Mouse (Mus musculus) urinary bladder, adult 18-20 months (tissue): Measurements from ENCODE around the gene Nmnat1.
A peak's percentile ranks its signal among the peaks of the same experiment; 100 is the strongest.
"Not testable (repeated sequence)": the region's sequence is repeated elsewhere in the genome, so short reads cannot be mapped to it uniquely, and the experiment has no call there.

ENCODE experiments used
- DNase-seq, 2 experiments: peaks; one replicate each; pipeline ENCODE4 v3.0.0; 2022; ENCODE audit warnings: low spot score in 2 of 2, mixed read lengths in 2 of 2

Gene Nmnat1

GRCm38 (mm10) chr4:149444964-149445701 lies 39.9 kb downstream of the Nmnat1 start:
- DNase-seq, result peak; percentile 73 to 84

GRCm38 (mm10) chr4:149444465-149444864 lies 40.5 kb downstream of the Nmnat1 start:
- no peak for DNase-seq

- DNase-seq, result no peak
Observed at GRCm38 (mm10) chr4:149442436-149442835, 42.6 kb downstream of the Nmnat1 start.

GRCm38 (mm10) chr4:149440576-149440975 lies 44.4 kb downstream of the Nmnat1 start:
- DNase-seq, result no peak

- not testable (repeated sequence) for DNase-seq
Observed at GRCm38 (mm10) chr4:149431887-149432286, 53.1 kb downstream of the Nmnat1 start.

- no peak for DNase-seq
Observed at GRCm38 (mm10) chr4:149429592-149429991, 55.4 kb downstream of the Nmnat1 start.

- DNase-seq, result peak; percentile 90 to 91
Observed at GRCm38 (mm10) chr4:149426325-149427199, 58.4 kb downstream of the Nmnat1 start, which contains the start of gene Ube4b. Ube4b (minus strand) TSS chr4:149426749.

- no peak for DNase-seq
Observed at GRCm38 (mm10) chr4:149425801-149426292, 59.2 kb downstream of the Nmnat1 start.

GRCm38 (mm10) chr4:149424755-149425154 lies 60.2 kb downstream of the Nmnat1 start:
- DNase-seq, result no peak

GRCm38 (mm10) chr4:149417854-149418365 lies 67.1 kb downstream of the Nmnat1 start:
- DNase-seq, result no peak
